Comparison of ENCODE assay signal across 30 mouse cellular contexts in the genomic region with DNA sequence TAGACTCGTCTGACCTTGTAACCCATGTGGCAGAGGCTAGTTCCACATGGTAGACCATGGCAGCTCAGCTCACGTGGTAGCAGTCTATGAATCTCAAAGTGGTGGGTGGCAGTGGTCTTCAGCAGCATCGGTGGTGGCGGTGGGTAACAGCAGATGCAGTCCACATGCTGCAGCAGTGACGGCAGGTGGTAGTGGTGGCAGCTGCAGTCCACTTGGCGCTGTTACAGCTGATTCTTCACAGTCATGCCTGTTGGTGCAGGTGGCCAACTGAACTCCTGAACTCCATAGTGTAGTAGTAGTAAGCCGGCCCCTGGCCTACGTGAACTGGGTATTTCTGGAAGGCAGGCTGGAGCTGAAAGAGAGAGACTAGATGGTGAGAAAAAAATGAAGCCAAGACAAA.
DNase-seq lines count a peak whose midpoint lies in the region; ATAC-seq and TF ChIP-seq lines count a peak whose summit lies in the region.
"Had no signal": no experiment of that assay in that cellular context is flagged by ENCODE, and none has a peak within 500 bp of the region (broad histone marks: within the 10 kb centered on the region; RNA-seq: fewer than 3 reads in every experiment).

No protein-coding gene starts in this region.

- DNase-seq in forebrain, embryonic 11.5 days (ENCODE audit: low spot score): no peak
- DNase-seq in liver, adult 2 months (ENCODE audit: extremely low read depth, low read depth, low spot score): peak; percentile 13
- DNase-seq in liver (no peak), MN1 (ENCODE audit: low spot score) (no peak)
- no peak for DNase-seq in stomach, postnatal 0 days (ENCODE audit: low spot score)
- DNase-seq: adrenal gland, postnatal 25 days; cerebellum, adult 11-12 months; cerebellum, postnatal 36 days; gastrocnemius, postnatal 10 days; kidney, adult 8-10 months; kidney, postnatal 4 days; liver, embryonic 13.5 days; lung, adult 18-20 months; lung, postnatal 4 days; right cerebral cortex, adult 18-20 months; spleen, adult 18-20 months; thymus, postnatal 4 days had no signal

- H3K4me3 ChIP-seq in forebrain, embryonic 11.5 days (ENCODE audit: low read depth, low read length): no peak overlapping the region
- no peak overlapping the region for H3K4me3 ChIP-seq in forebrain, embryonic 15.5 days
- H3K4me3 ChIP-seq in liver, adult 2 months (ENCODE audit: insufficient read depth, low read depth, low read length): no peak overlapping the region
- no peak overlapping the region for H3K4me3 ChIP-seq in stomach, embryonic 14.5 days (ENCODE audit: low read depth, low read length)
- no peak overlapping the region for H3K4me3 ChIP-seq in stomach, postnatal 0 days (ENCODE audit: low read depth, low read length)
- H3K4me3 ChIP-seq: embryonic facial prominence, embryonic 12.5 days; erythroblast, embryonic 14.5 days; forebrain, embryonic 12.5 days; heart, embryonic 10.5 days; heart, embryonic 15.5 days; hindbrain, embryonic 12.5 days; liver, embryonic 13.5 days; neural tube, embryonic 12.5 days had no signal

- WGBS in forebrain, embryonic 11.5 days: 88% methylated on average over 8 of the region's 8 CpGs
- WGBS in forebrain, embryonic 15.5 days: 89% methylated on average over 8 of the region's 8 CpGs
- WGBS in liver, adult 2 months: 85% methylated on average over 8 of the region's 8 CpGs
- 90% methylated on average over 8 of the region's 8 CpGs for WGBS in stomach, embryonic 14.5 days
- WGBS in stomach, postnatal 0 days: 88% methylated on average over 8 of the region's 8 CpGs

- no peaks in the 10 kb centered on the region for H3K9me3 ChIP-seq in forebrain, embryonic 11.5 days (ENCODE audit: control insufficient read depth, low read length)
- H3K9me3 ChIP-seq in forebrain, embryonic 15.5 days: no peaks in the 10 kb centered on the region
- H3K9me3 ChIP-seq in stomach, embryonic 14.5 days (ENCODE audit: control insufficient read depth, low read depth, low read length): no peaks in the 10 kb centered on the region
- H3K9me3 ChIP-seq in stomach, postnatal 0 days (ENCODE audit: control insufficient read depth, low read length): no peaks in the 10 kb centered on the region
- H3K9me3 ChIP-seq: embryonic facial prominence, embryonic 12.5 days; forebrain, embryonic 12.5 days; heart, embryonic 10.5 days; heart, embryonic 15.5 days; hindbrain, embryonic 12.5 days; liver, embryonic 13.5 days had no signal

- no peak overlapping the region for H3K9ac ChIP-seq in forebrain, embryonic 11.5 days (ENCODE audit: low read length)
- H3K9ac ChIP-seq in forebrain, embryonic 15.5 days (replicated peaks): no peak overlapping the region
- H3K9ac ChIP-seq in liver, adult 2 months (ENCODE audit: low read depth, low read length): no peak overlapping the region
- no peak overlapping the region for H3K9ac ChIP-seq in stomach, embryonic 14.5 days (replicated peaks; ENCODE audit: low read depth, low read length)
- H3K9ac ChIP-seq in stomach, postnatal 0 days (ENCODE audit: low read length): no peak overlapping the region
- H3K9ac ChIP-seq: embryonic facial prominence, embryonic 12.5 days; forebrain, embryonic 12.5 days; heart, embryonic 15.5 days; hindbrain, embryonic 12.5 days; liver, embryonic 13.5 days; neural tube, embryonic 12.5 days had no signal

- ATAC-seq in forebrain, embryonic 11.5 days (replicated peaks; ENCODE audit: low FRiP score): 0 out of 2 replicates have a peak, but pooled peaks have one; percentile 30
- no peak for ATAC-seq in forebrain, embryonic 15.5 days (replicated peaks)
- 0 out of 2 replicates have a peak, but pooled peaks have one; percentile 37 for ATAC-seq in stomach, embryonic 14.5 days (ENCODE audit: insufficient number of reproducible peaks, insufficient read depth, low FRiP score, low read depth)
- ATAC-seq in stomach, postnatal 0 days (ENCODE audit: low FRiP score, low TSS enrichment): no peak
- ATAC-seq: CD4-positive, CD25-positive, alpha-beta regulatory T cell, adult 4 months; intestine, embryonic 16.5 days; lung, postnatal 0 days had no signal

- H3K27me3 ChIP-seq in forebrain, embryonic 11.5 days (ENCODE audit: control insufficient read depth, insufficient read depth, low read length): no peaks in the 10 kb centered on the region
- no peaks in the 10 kb centered on the region for H3K27me3 ChIP-seq in forebrain, embryonic 15.5 days
- H3K27me3 ChIP-seq in liver, adult 2 months (ENCODE audit: control insufficient read depth, insufficient read depth, low read length): no peaks in the 10 kb centered on the region
- H3K27me3 ChIP-seq in stomach, embryonic 14.5 days (ENCODE audit: control insufficient read depth, insufficient read depth, low read length): no peaks in the 10 kb centered on the region
- H3K27me3 ChIP-seq in stomach, postnatal 0 days (ENCODE audit: control insufficient read depth, insufficient read depth, low read length): no peaks in the 10 kb centered on the region
- H3K27me3 ChIP-seq: embryonic facial prominence, embryonic 12.5 days; forebrain, embryonic 12.5 days; heart, embryonic 15.5 days; hindbrain, embryonic 12.5 days; liver, embryonic 13.5 days; neural tube, embryonic 12.5 days had no signal

- H3K4me1 ChIP-seq in forebrain, embryonic 11.5 days (replicated peaks; ENCODE audit: control insufficient read depth, insufficient read depth, low read length): no peaks in the 10 kb centered on the region
- no peaks in the 10 kb centered on the region for H3K4me1 ChIP-seq in forebrain, embryonic 15.5 days
- no peaks in the 10 kb centered on the region for H3K4me1 ChIP-seq in liver, adult 2 months (ENCODE audit: control insufficient read depth, insufficient read depth, low read length)
- H3K4me1 ChIP-seq in stomach, embryonic 14.5 days (ENCODE audit: control insufficient read depth, insufficient read depth, low read length): no peaks in the 10 kb centered on the region
- no peaks in the 10 kb centered on the region for H3K4me1 ChIP-seq in stomach, postnatal 0 days (replicated peaks; ENCODE audit: control insufficient read depth, insufficient read depth)
- H3K4me1 ChIP-seq: embryonic facial prominence, embryonic 12.5 days; forebrain, embryonic 12.5 days; heart, embryonic 10.5 days; heart, embryonic 15.5 days; hindbrain, embryonic 12.5 days; liver, embryonic 13.5 days; neural tube, embryonic 12.5 days had no signal

- H3K4me2 ChIP-seq in forebrain, embryonic 11.5 days (ENCODE audit: low read depth, low read length, severe bottlenecking): no peak overlapping the region
- no peak overlapping the region for H3K4me2 ChIP-seq in forebrain, embryonic 15.5 days (replicated peaks)
- H3K4me2 ChIP-seq in stomach, embryonic 14.5 days (replicated peaks; ENCODE audit: low read depth, low read length): no peak overlapping the region
- H3K4me2 ChIP-seq in stomach, postnatal 0 days (replicated peaks; ENCODE audit: low read depth): no peak overlapping the region
- H3K4me2 ChIP-seq: embryonic facial prominence, embryonic 12.5 days; forebrain, embryonic 12.5 days; heart, embryonic 15.5 days; hindbrain, embryonic 12.5 days; liver, embryonic 13.5 days; neural tube, embryonic 12.5 days had no signal

- no peak for TF ChIP-seq POLR2A in liver, adult 2 months (IDR thresholded peaks at IDR 0.05; ENCODE audit: extremely low read depth, insufficient read depth, low read length)

- no peaks in the 10 kb centered on the region for H3K79me2 ChIP-seq in liver, adult 2 months (ENCODE audit: control insufficient read depth, insufficient read depth, low read length)

- no peak overlapping the region for H3K27ac ChIP-seq in forebrain, embryonic 11.5 days (ENCODE audit: low read depth, low read length)
- H3K27ac ChIP-seq in forebrain, embryonic 15.5 days (replicated peaks): no peak overlapping the region
- H3K27ac ChIP-seq in liver, adult 2 months (replicated peaks; ENCODE audit: insufficient read depth, low read depth, low read length): no peak overlapping the region
- H3K27ac ChIP-seq in stomach, embryonic 14.5 days (ENCODE audit: low read length): no peak overlapping the region
- no peak overlapping the region for H3K27ac ChIP-seq in stomach, postnatal 0 days (replicated peaks)
- H3K27ac ChIP-seq: embryonic facial prominence, embryonic 12.5 days; forebrain, embryonic 12.5 days; heart, embryonic 10.5 days; heart, embryonic 15.5 days; hindbrain, embryonic 12.5 days; kidney, postnatal 0 days; liver, embryonic 13.5 days; neural tube, embryonic 12.5 days had no signal

- no peaks in the 10 kb centered on the region for H3K36me3 ChIP-seq in forebrain, embryonic 11.5 days (ENCODE audit: control insufficient read depth, insufficient read depth, low read length)
- no peaks in the 10 kb centered on the region for H3K36me3 ChIP-seq in forebrain, embryonic 15.5 days
- H3K36me3 ChIP-seq in liver, adult 2 months (ENCODE audit: control insufficient read depth, insufficient read depth, low read length): no peaks in the 10 kb centered on the region
- H3K36me3 ChIP-seq in stomach, embryonic 14.5 days (ENCODE audit: control insufficient read depth, insufficient read depth, low read length): no peaks in the 10 kb centered on the region
- no peaks in the 10 kb centered on the region for H3K36me3 ChIP-seq in stomach, postnatal 0 days (ENCODE audit: control insufficient read depth, insufficient read depth, low read length)
- H3K36me3 ChIP-seq: embryonic facial prominence, embryonic 12.5 days; forebrain, embryonic 12.5 days; heart, embryonic 10.5 days; heart, embryonic 15.5 days; hindbrain, embryonic 12.5 days; liver, embryonic 13.5 days; neural tube, embryonic 12.5 days had no signal

- TF ChIP-seq EP300 in stomach, postnatal 0 days (optimal IDR thresholded peaks at IDR 0.05): no peak

- no peak for TF ChIP-seq CTCF in liver, adult 2 months (IDR thresholded peaks at IDR 0.05; ENCODE audit: low read depth, low read length)
- TF ChIP-seq CTCF in stomach, postnatal 0 days (IDR thresholded peaks at IDR 0.05; ENCODE audit: low read depth): no peak

Comparison
In these comparisons a context has a peak if more than half of its experiments do, and no peak if none do; other contexts are left out.
1. ATAC-seq: peak in forebrain, embryonic 11.5 days (single experiment) and stomach, embryonic 14.5 days (single experiment); none in forebrain, embryonic 15.5 days (single experiment) and stomach, postnatal 0 days (single experiment).